Mouse (Mus musculus) layer of hippocampus, postnatal 25 days (tissue): Measurements from ENCODE around the gene Atp1b1. TPM values are rescaled to one million over a fixed set of nuclear protein-coding genes. Genes with fewer than 3 reads are reported as not detected.

Source experiments
- DNase-seq, 2 experiments: peaks; one replicate each; pipeline ENCODE4 v3.0.0; 2022; ENCODE audit warnings: mixed read lengths in 2 of 2, low spot score in 1 of 2; ENCODE audit errors: extremely low spot score in 1 of 2
- total RNA-seq, 2 experiments: library from RNA; stranded (reverse); gene quantifications; 2 replicates each; pipeline ENCODE4 v1.2.3; 2021

Atp1b1 gene
- total RNA-seq, 2 experiments from 2014 or later, result 2,052 to 2,072 TPM

GRCm38 (mm10) chr1:164441408-164441974 is 16.7 kb downstream of the Atp1b1 start:
- DNase-seq, result no peak

GRCm38 (mm10) chr1:164440708-164441407 is 17.3 kb downstream of the Atp1b1 start:
- DNase-seq, result no peak

GRCm38 (mm10) chr1:164440230-164440629 is 17.9 kb downstream of the Atp1b1 start:
- no peak for DNase-seq

- DNase-seq, result no peak
Measured at GRCm38 (mm10) chr1:164436749-164437148, 21.4 kb downstream of the Atp1b1 start.

- DNase-seq, result no peak
Measured at GRCm38 (mm10) chr1:164434049-164434448, 24.1 kb downstream of the Atp1b1 start.

- no peak for DNase-seq
Measured at GRCm38 (mm10) chr1:164432649-164433048, 25.5 kb downstream of the Atp1b1 start.

- no peak for DNase-seq
Measured at GRCm38 (mm10) chr1:164428644-164429043, 29.5 kb downstream of the Atp1b1 start.

GRCm38 (mm10) chr1:164427777-164428176 is 30.4 kb downstream of the Atp1b1 start:
- no peak for DNase-seq

GRCm38 (mm10) chr1:164426227-164426626 is 31.9 kb downstream of the Atp1b1 start:
- DNase-seq, result no peak

GRCm38 (mm10) chr1:164420623-164421354 is 37.4 kb downstream of the Atp1b1 start:
- no peak for DNase-seq

GRCm38 (mm10) chr1:164419401-164419800 is 38.8 kb downstream of the Atp1b1 start:
- no peak for DNase-seq

GRCm38 (mm10) chr1:164418320-164418719 is 39.8 kb downstream of the Atp1b1 start:
- DNase-seq, result no peak

- DNase-seq, result no peak
Measured at GRCm38 (mm10) chr1:164417604-164418003, 40.6 kb downstream of the Atp1b1 start.

GRCm38 (mm10) chr1:164416692-164417394 is 41.3 kb downstream of the Atp1b1 start:
- DNase-seq, result no peak

- DNase-seq, result no peak
Measured at GRCm38 (mm10) chr1:164415347-164415751, 42.8 kb downstream of the Atp1b1 start.

- no peak for DNase-seq
Measured at GRCm38 (mm10) chr1:164413608-164414007, 44.5 kb downstream of the Atp1b1 start.

- no peak for DNase-seq
Measured at GRCm38 (mm10) chr1:164412906-164413305, 45.2 kb downstream of the Atp1b1 start.

- no peak for DNase-seq
Measured at GRCm38 (mm10) chr1:164411306-164411705, 46.8 kb downstream of the Atp1b1 start.

- no peak for DNase-seq
Measured at GRCm38 (mm10) chr1:164408655-164409054, 49.5 kb downstream of the Atp1b1 start.

GRCm38 (mm10) chr1:164406506-164406905 is 51.6 kb downstream of the Atp1b1 start:
- DNase-seq, result no peak

- no peak for DNase-seq
Measured at GRCm38 (mm10) chr1:164405385-164405802, 52.8 kb downstream of the Atp1b1 start.
